ENCODE assay signal across 23 mouse cellular contexts in the genomic region with DNA sequence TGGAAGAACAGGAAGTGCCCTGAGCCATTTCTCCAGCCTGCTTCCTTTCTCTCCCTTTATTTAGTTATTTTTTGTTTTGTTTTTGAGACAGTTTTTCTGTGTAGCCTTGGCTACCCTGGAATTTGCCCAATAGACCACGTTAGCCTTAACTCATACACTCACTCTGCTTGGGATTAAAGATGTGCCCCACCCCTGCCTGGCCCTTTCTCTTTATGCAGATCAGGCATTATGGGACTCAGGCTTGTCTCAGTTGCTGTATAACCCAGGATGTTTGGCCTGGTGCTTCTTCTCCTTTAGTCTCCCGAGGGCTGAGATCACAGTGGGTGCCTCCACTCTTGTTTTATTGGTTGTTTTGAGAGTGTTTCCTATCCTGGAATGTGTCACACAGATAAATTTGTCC. TPM values are rescaled to one million over a fixed set of nuclear protein-coding genes. Genes with fewer than 3 reads are reported as not detected.
DNase-seq lines count a peak whose midpoint lies in the region; ATAC-seq and TF ChIP-seq lines count a peak whose summit lies in the region.
"Had no signal": no experiment of that assay in that cellular context is flagged by ENCODE, and none has a peak within 500 bp of the region (broad histone marks: within the 10 kb centered on the region; RNA-seq: fewer than 3 reads in every experiment).

No protein-coding gene starts in this region.

- H3K4me2 ChIP-seq in heart, embryonic 11.5 days: no peak overlapping the region
- no peak overlapping the region for H3K4me2 ChIP-seq in lung, embryonic 15.5 days
- H3K4me2 ChIP-seq in heart, postnatal 0 days (ENCODE audit: low read depth, low read length): no peak overlapping the region
- H3K4me2 ChIP-seq in stomach, embryonic 15.5 days: no peak overlapping the region
- H3K4me2 ChIP-seq: embryonic facial prominence, embryonic 15.5 days; hindbrain, embryonic 12.5 days; limb, embryonic 13.5 days; neural tube, embryonic 12.5 days had no signal

- no peak for ATAC-seq in heart, embryonic 11.5 days (replicated peaks; ENCODE audit: insufficient number of reproducible peaks, low FRiP score, low TSS enrichment)
- ATAC-seq in lung, embryonic 15.5 days (ENCODE audit: borderline replicate concordance, extremely low read depth, low FRiP score, low TSS enrichment): no peak
- no peak for ATAC-seq in heart, postnatal 0 days (ENCODE audit: insufficient read depth, low read depth)
- ATAC-seq in stomach, embryonic 15.5 days (ENCODE audit: insufficient read depth, low FRiP score, low read depth): no peak
- ATAC-seq: forebrain, embryonic 14.5 days; midbrain, embryonic 16.5 days had no signal

- peak overlapping the region; percentile 62 for H3K27ac ChIP-seq in heart, embryonic 11.5 days (ENCODE audit: low read depth, low read length)
- H3K27ac ChIP-seq in lung, embryonic 15.5 days: 0 out of 2 replicates have a peak overlapping the region, but pooled peaks have one; percentile 17
- peak overlapping the region; percentile 57 for H3K27ac ChIP-seq in heart, postnatal 0 days (ENCODE audit: low read depth)
- peak overlapping the region; percentile 7; the same call in 1 of the 2 replicates for H3K27ac ChIP-seq in stomach, embryonic 15.5 days
- H3K27ac ChIP-seq: embryonic facial prominence, embryonic 15.5 days; hindbrain, embryonic 12.5 days; layer of hippocampus, adult 2 months; left cerebral cortex, adult 2 months; limb, embryonic 13.5 days; neural tube, embryonic 12.5 days had no signal

- DNase-seq in heart, adult 18-20 months: no peak
- no peak for DNase-seq in lung, adult 18-20 months
- no peak for DNase-seq in heart, postnatal 0 days (ENCODE audit: low spot score)
- no peak for DNase-seq in layer of hippocampus, adult 18-20 months (ENCODE audit: low spot score in 2 of 2)
- DNase-seq in ovary, postnatal 36 days (ENCODE audit: low spot score): no peak
- DNase-seq: B cell, adult 2 months; cerebellum, adult 11 months; kidney, adult 8-10 months; lung, postnatal 36 days; right cerebral cortex, postnatal 4 days had no signal

- H3K4me1 ChIP-seq in heart, embryonic 11.5 days (ENCODE audit: control insufficient read depth, insufficient read depth, low read length): peaks cover 6% of the 10 kb centered on the region
- peaks cover 20% of the 10 kb centered on the region for H3K4me1 ChIP-seq in lung, embryonic 15.5 days
- H3K4me1 ChIP-seq in heart, postnatal 0 days (ENCODE audit: control insufficient read depth, insufficient read depth): peaks cover 9% of the 10 kb centered on the region; the same call in 1 of the 2 replicates
- peaks cover 8% of the 10 kb centered on the region; the same call in 1 of the 2 replicates for H3K4me1 ChIP-seq in stomach, embryonic 15.5 days
- H3K4me1 ChIP-seq: hindbrain, embryonic 12.5 days; neural tube, embryonic 12.5 days had no signal

- H3K27me3 ChIP-seq in heart, embryonic 11.5 days (ENCODE audit: control insufficient read depth, insufficient read depth, low read length): no peaks in the 10 kb centered on the region
- H3K27me3 ChIP-seq in lung, embryonic 15.5 days: no peaks in the 10 kb centered on the region
- no peaks in the 10 kb centered on the region for H3K27me3 ChIP-seq in heart, postnatal 0 days (ENCODE audit: control insufficient read depth, insufficient read depth, low read length)
- no peaks in the 10 kb centered on the region for H3K27me3 ChIP-seq in stomach, embryonic 15.5 days (replicated peaks)
- H3K27me3 ChIP-seq: embryonic facial prominence, embryonic 15.5 days; hindbrain, embryonic 12.5 days; limb, embryonic 13.5 days; neural tube, embryonic 12.5 days had no signal

- H3K4me3 ChIP-seq in heart, embryonic 11.5 days (ENCODE audit: low read depth, low read length): no peak overlapping the region
- H3K4me3 ChIP-seq in lung, embryonic 15.5 days: no peak overlapping the region
- no peak overlapping the region for H3K4me3 ChIP-seq in heart, postnatal 0 days (ENCODE audit: low read depth, low read length)
- no peak overlapping the region for H3K4me3 ChIP-seq in stomach, embryonic 15.5 days (replicated peaks)
- H3K4me3 ChIP-seq: embryonic facial prominence, embryonic 15.5 days; hindbrain, embryonic 12.5 days; layer of hippocampus, adult 2 months; left cerebral cortex, adult 2 months; limb, embryonic 13.5 days; neural tube, embryonic 12.5 days had no signal

- TF ChIP-seq CTCF in heart, postnatal 0 days (IDR thresholded peaks at IDR 0.05; ENCODE audit: low read depth): no peak

- TF ChIP-seq EP300 in heart, postnatal 0 days (IDR thresholded peaks at IDR 0.05; ENCODE audit: low read depth): no peak

- H3K36me3 ChIP-seq in heart, embryonic 11.5 days (ENCODE audit: control insufficient read depth, insufficient read depth, low read length): no peaks in the 10 kb centered on the region
- no peaks in the 10 kb centered on the region for H3K36me3 ChIP-seq in lung, embryonic 15.5 days
- H3K36me3 ChIP-seq in heart, postnatal 0 days (replicated peaks; ENCODE audit: control insufficient read depth, insufficient read depth, low read length): no peaks in the 10 kb centered on the region
- H3K36me3 ChIP-seq in stomach, embryonic 15.5 days: no peaks in the 10 kb centered on the region
- H3K36me3 ChIP-seq: embryonic facial prominence, embryonic 15.5 days; hindbrain, embryonic 12.5 days; limb, embryonic 13.5 days; neural tube, embryonic 12.5 days had no signal

- no peak overlapping the region for H3K9ac ChIP-seq in heart, embryonic 11.5 days (ENCODE audit: low read depth, low read length)
- H3K9ac ChIP-seq in lung, embryonic 15.5 days: no peak overlapping the region
- H3K9ac ChIP-seq in heart, postnatal 0 days (replicated peaks; ENCODE audit: low read depth, low read length): no peak overlapping the region
- no peak overlapping the region for H3K9ac ChIP-seq in stomach, embryonic 15.5 days
- H3K9ac ChIP-seq: embryonic facial prominence, embryonic 15.5 days; hindbrain, embryonic 12.5 days; limb, embryonic 13.5 days; neural tube, embryonic 12.5 days had no signal

- 24% methylated on average over 2 of the region's 2 CpGs for WGBS in heart, embryonic 11.5 days (ENCODE audit: insufficient replicate concordance)
- 30% methylated on average over 2 of the region's 2 CpGs for WGBS in lung, embryonic 15.5 days
- 19% methylated on average over 2 of the region's 2 CpGs for WGBS in heart, postnatal 0 days
- 40% methylated on average over 2 of the region's 2 CpGs for WGBS in stomach, embryonic 15.5 days

- no peaks in the 10 kb centered on the region for H3K9me3 ChIP-seq in heart, embryonic 11.5 days (replicated peaks; ENCODE audit: control insufficient read depth, low read length)
- H3K9me3 ChIP-seq in lung, embryonic 15.5 days: no peaks in the 10 kb centered on the region
- no peaks in the 10 kb centered on the region for H3K9me3 ChIP-seq in heart, postnatal 0 days (replicated peaks; ENCODE audit: control insufficient read depth, low read length)
- H3K9me3 ChIP-seq in stomach, embryonic 15.5 days: no peaks in the 10 kb centered on the region
- H3K9me3 ChIP-seq: embryonic facial prominence, embryonic 15.5 days; hindbrain, embryonic 12.5 days; limb, embryonic 13.5 days; neural tube, embryonic 12.5 days had no signal

RNA-seq across cellular contexts. Expression of a gene that starts 13.4 kb away (rescaled TPM):
- 7.5 and 8.1 TPM in 2 replicates for polyA plus RNA-seq in heart, embryonic 11.5 days (2014; fragmentation: Nextera tagmentation; extraction: Ambion mirVana)
- total RNA-seq in heart, adult 18-20 months (2021): 10 to 100 TPM; 31.9 to 39.6 TPM
- 10.6 TPM in 2 replicates for polyA plus RNA-seq in lung, embryonic 15.5 days (2015; fragmentation: Nextera tagmentation; extraction: Ambion mirVana)
- total RNA-seq in heart, postnatal 0 days (2014; rRNA removed; ENCODE audit: low replicate concordance): 32.1 and 32.6 TPM in 2 replicates
- 3.0 and 3.1 TPM in 2 replicates for polyA plus RNA-seq in heart, postnatal 0 days (2015; fragmentation: Nextera tagmentation; extraction: Ambion mirVana)
- 9.6 and 9.7 TPM in 2 replicates for polyA plus RNA-seq in stomach, embryonic 15.5 days (2015; fragmentation: Nextera tagmentation; extraction: Ambion mirVana)
- total RNA-seq in layer of hippocampus, adult 18-20 months (2021): 10 to 100 TPM; 25.7 to 26.3 TPM

RNA-seq across cellular contexts. Expression of a gene that starts 25.5 kb away (rescaled TPM):
- polyA plus RNA-seq in heart, embryonic 11.5 days (2014; fragmentation: Nextera tagmentation; extraction: Ambion mirVana): 0.20 and 0.52 TPM in 2 replicates
- not detected for total RNA-seq in heart, adult 18-20 months (2021)
- polyA plus RNA-seq in lung, embryonic 15.5 days (2015; fragmentation: Nextera tagmentation; extraction: Ambion mirVana): 0.48 and 0.55 TPM in 2 replicates
- total RNA-seq in heart, postnatal 0 days (2014; rRNA removed; ENCODE audit: low replicate concordance): not detected in 2 replicates
- not detected in 2 replicates for polyA plus RNA-seq in heart, postnatal 0 days (2015; fragmentation: Nextera tagmentation; extraction: Ambion mirVana)
- polyA plus RNA-seq in stomach, embryonic 15.5 days (2015; fragmentation: Nextera tagmentation; extraction: Ambion mirVana): 1.0 and 1.1 TPM in 2 replicates
- total RNA-seq in layer of hippocampus, adult 18-20 months (2021): under 1 TPM; 0.41 to 0.45 TPM
- total RNA-seq: gastrocnemius, adult 18-20 months; MEL had no signal

RNA-seq across cellular contexts. Expression of a gene that starts 41.9 kb away (rescaled TPM):
- polyA plus RNA-seq in heart, embryonic 11.5 days (2014; fragmentation: Nextera tagmentation; extraction: Ambion mirVana): 62.9 and 64.9 TPM in 2 replicates
- 10 to 100 TPM in 1 of 2 experiments, 1 to 10 TPM in 1; 9.8 to 12.1 TPM for total RNA-seq in heart, adult 18-20 months (2021)
- polyA plus RNA-seq in lung, embryonic 15.5 days (2015; fragmentation: Nextera tagmentation; extraction: Ambion mirVana): 91.1 and 92.0 TPM in 2 replicates
- total RNA-seq in heart, postnatal 0 days (2014; rRNA removed; ENCODE audit: low replicate concordance): 25.9 and 59.6 TPM in 2 replicates
- 18.8 and 20.4 TPM in 2 replicates for polyA plus RNA-seq in heart, postnatal 0 days (2015; fragmentation: Nextera tagmentation; extraction: Ambion mirVana)
- 55.9 and 67.0 TPM in 2 replicates for polyA plus RNA-seq in stomach, embryonic 15.5 days (2015; fragmentation: Nextera tagmentation; extraction: Ambion mirVana)
- total RNA-seq in layer of hippocampus, adult 18-20 months (2021): 10 to 100 TPM; 19.2 to 23.6 TPM

RNA-seq across cellular contexts. Expression of a gene that starts 52.6 kb away (rescaled TPM):
- 0.93 and 1.2 TPM in 2 replicates for polyA plus RNA-seq in heart, embryonic 11.5 days (2014; fragmentation: Nextera tagmentation; extraction: Ambion mirVana)
- under 1 TPM; 0.39 to 0.97 TPM for total RNA-seq in heart, adult 18-20 months (2021)
- polyA plus RNA-seq in lung, embryonic 15.5 days (2015; fragmentation: Nextera tagmentation; extraction: Ambion mirVana): 0.59 and 0.82 TPM in 2 replicates
- 0.19 and 0.81 TPM in 2 replicates for total RNA-seq in heart, postnatal 0 days (2014; rRNA removed; ENCODE audit: low replicate concordance)
- polyA plus RNA-seq in heart, postnatal 0 days (2015; fragmentation: Nextera tagmentation; extraction: Ambion mirVana): 0.75 and 1.9 TPM in 2 replicates
- polyA plus RNA-seq in stomach, embryonic 15.5 days (2015; fragmentation: Nextera tagmentation; extraction: Ambion mirVana): 0.90 and 1.3 TPM in 2 replicates
- 1 to 10 TPM; 1.0 to 1.8 TPM for total RNA-seq in layer of hippocampus, adult 18-20 months (2021)

Comparison
In these comparisons a context has a peak if more than half of its experiments do, and no peak if none do; other contexts are left out.
1. H3K27ac ChIP-seq: peak in every context shown above with its lines; median percentile 62 in heart, embryonic 11.5 days; 57 in heart, postnatal 0 days; 17 in lung, embryonic 15.5 days; 7 in stomach, embryonic 15.5 days.